Mouse (Mus musculus): ENCODE data around the gene Trip10. TPM values are rescaled to one million over a fixed set of nuclear protein-coding genes. Genes with fewer than 3 reads are reported as not detected.

Gene Trip10
- polyA plus RNA-seq, 1 experiment from 2014 or later, result 27.2 TPM

- peaks cover 9% of the 10 kb centered on the region; the same call in 1 of the 2 replicates for H3K36me3 ChIP-seq (replicated peaks; ENCODE audit: control insufficient read depth, insufficient read depth, low read depth, low read length)
- H3K4me2 ChIP-seq (ENCODE audit: low read depth, low read length), result no peak overlapping the region
- H3K27ac ChIP-seq (replicated peaks; ENCODE audit: low read depth, low read length), result no peak overlapping the region
- H3K27me3 ChIP-seq (ENCODE audit: control insufficient read depth, insufficient read depth, low read length), result no peaks in the 10 kb centered on the region
- WGBS, result 90% methylated on average over 17 of the region's 17 CpGs
- no peak for DNase-seq (ENCODE audit: low spot score)
- no peak overlapping the region for H3K4me3 ChIP-seq (ENCODE audit: low read depth, low read length)
- H3K9me3 ChIP-seq (replicated peaks; ENCODE audit: control insufficient read depth, low read length), result no peaks in the 10 kb centered on the region
- H3K4me1 ChIP-seq (ENCODE audit: control insufficient read depth, insufficient read depth, low read length), result no peaks in the 10 kb centered on the region
- H3K9ac ChIP-seq (replicated peaks; ENCODE audit: low read length), result no peak overlapping the region
- ATAC-seq (replicated peaks; ENCODE audit: insufficient number of reproducible peaks, low FRiP score, low TSS enrichment, low read depth), result no peak
These were observed 13.8 kb downstream of the Trip10 start for GRCm38 (mm10) chr17:57262901-57263550.

- peaks cover 9% of the 10 kb centered on the region; the same call in 1 of the 2 replicates for H3K36me3 ChIP-seq (replicated peaks; ENCODE audit: control insufficient read depth, insufficient read depth, low read depth, low read length)
- WGBS, result 72% methylated on average over 2 of the region's 2 CpGs
- DNase-seq (ENCODE audit: low spot score), result no peak
- H3K4me1 ChIP-seq (ENCODE audit: control insufficient read depth, insufficient read depth, low read length), result no peaks in the 10 kb centered on the region
- ATAC-seq (replicated peaks; ENCODE audit: insufficient number of reproducible peaks, low FRiP score, low TSS enrichment, low read depth), result no peak; the same call in 1 of the 2 replicates
- no peak overlapping the region for H3K9ac ChIP-seq (replicated peaks; ENCODE audit: low read length)
- no peaks in the 10 kb centered on the region for H3K27me3 ChIP-seq (ENCODE audit: control insufficient read depth, insufficient read depth, low read length)
- H3K4me3 ChIP-seq (ENCODE audit: low read depth, low read length), result no peak overlapping the region
- H3K9me3 ChIP-seq (replicated peaks; ENCODE audit: control insufficient read depth, low read length), result no peaks in the 10 kb centered on the region
- H3K27ac ChIP-seq (replicated peaks; ENCODE audit: low read depth, low read length), result no peak overlapping the region
- H3K4me2 ChIP-seq (ENCODE audit: low read depth, low read length), result no peak overlapping the region
These were observed 14.9 kb downstream of the Trip10 start for GRCm38 (mm10) chr17:57264164-57264563.

- DNase-seq (ENCODE audit: low spot score) (peak; percentile 25), ATAC-seq (replicated peaks; ENCODE audit: insufficient number of reproducible peaks, low FRiP score, low TSS enrichment, low read depth) (peak; percentile 64)
- no peak overlapping the region for H3K4me3 ChIP-seq (ENCODE audit: low read depth, low read length)
- H3K4me2 ChIP-seq (ENCODE audit: low read depth, low read length), result no peak overlapping the region; the same call in 1 of the 2 replicates
- no peaks in the 10 kb centered on the region for H3K27me3 ChIP-seq (ENCODE audit: control insufficient read depth, insufficient read depth, low read length)
- no peaks in the 10 kb centered on the region for H3K9me3 ChIP-seq (replicated peaks; ENCODE audit: control insufficient read depth, low read length)
- 31% methylated on average over 21 of the region's 22 CpGs for WGBS
- no peak overlapping the region for H3K9ac ChIP-seq (replicated peaks; ENCODE audit: low read length)
- no peaks in the 10 kb centered on the region for H3K4me1 ChIP-seq (ENCODE audit: control insufficient read depth, insufficient read depth, low read length)
- H3K36me3 ChIP-seq (replicated peaks; ENCODE audit: control insufficient read depth, insufficient read depth, low read depth, low read length), result peaks cover 9% of the 10 kb centered on the region; the same call in 1 of the 2 replicates
- H3K27ac ChIP-seq (replicated peaks; ENCODE audit: low read depth, low read length), result no peak overlapping the region
These were observed 16.0 kb downstream of the Trip10 start for GRCm38 (mm10) chr17:57264972-57265945.

GRCm38 (mm10) chr17:57267556-57268126, 18.4 kb downstream of the Trip10 start:
- no peaks in the 10 kb centered on the region; the same call in 1 of the 2 replicates for H3K36me3 ChIP-seq (replicated peaks; ENCODE audit: control insufficient read depth, insufficient read depth, low read depth, low read length)
- no peak overlapping the region for H3K4me3 ChIP-seq (ENCODE audit: low read depth, low read length)
- H3K27me3 ChIP-seq (ENCODE audit: control insufficient read depth, insufficient read depth, low read length), result no peaks in the 10 kb centered on the region
- H3K27ac ChIP-seq (replicated peaks; ENCODE audit: low read depth, low read length), result no peak overlapping the region
- H3K4me1 ChIP-seq (ENCODE audit: control insufficient read depth, insufficient read depth, low read length), result no peaks in the 10 kb centered on the region
- no peak overlapping the region for H3K4me2 ChIP-seq (ENCODE audit: low read depth, low read length)
- WGBS, result 88% methylated on average over 6 of the region's 6 CpGs
- H3K9me3 ChIP-seq (replicated peaks; ENCODE audit: control insufficient read depth, low read length), result no peaks in the 10 kb centered on the region
- ATAC-seq (replicated peaks; ENCODE audit: insufficient number of reproducible peaks, low FRiP score, low TSS enrichment, low read depth) (no peak), DNase-seq (ENCODE audit: low spot score) (no peak)
- no peak overlapping the region for H3K9ac ChIP-seq (replicated peaks; ENCODE audit: low read length)

- no peak for DNase-seq (ENCODE audit: low spot score)
These were observed 22.0 kb downstream of the Trip10 start for GRCm38 (mm10) chr17:57271301-57271700.

GRCm38 (mm10) chr17:57273846-57274245, 24.6 kb downstream of the Trip10 start:
- no peak for DNase-seq (ENCODE audit: low spot score)

More at GRCm38 (mm10) chr17:57271301-57271700, 22.0 kb downstream of the Trip10 start:
- no peak overlapping the region for H3K9ac ChIP-seq (replicated peaks; ENCODE audit: low read length)
- peaks cover 20% of the 10 kb centered on the region for H3K27me3 ChIP-seq (ENCODE audit: control insufficient read depth, insufficient read depth, low read length)
- no peaks in the 10 kb centered on the region for H3K36me3 ChIP-seq (replicated peaks; ENCODE audit: control insufficient read depth, insufficient read depth, low read depth, low read length)
- H3K4me1 ChIP-seq (ENCODE audit: control insufficient read depth, insufficient read depth, low read length), result no peaks in the 10 kb centered on the region
- no peak for ATAC-seq (replicated peaks; ENCODE audit: insufficient number of reproducible peaks, low FRiP score, low TSS enrichment, low read depth)
- H3K4me2 ChIP-seq (ENCODE audit: low read depth, low read length), result no peak overlapping the region
- H3K9me3 ChIP-seq (replicated peaks; ENCODE audit: control insufficient read depth, low read length), result no peaks in the 10 kb centered on the region
- 68% methylated on average over 9 of the region's 9 CpGs for WGBS
- no peak overlapping the region for H3K27ac ChIP-seq (replicated peaks; ENCODE audit: low read depth, low read length)
- no peak overlapping the region for H3K4me3 ChIP-seq (ENCODE audit: low read depth, low read length)

GRCm38 (mm10) chr17:57274686-57275085, 25.4 kb downstream of the Trip10 start:
- H3K36me3 ChIP-seq (replicated peaks; ENCODE audit: control insufficient read depth, insufficient read depth, low read depth, low read length), result no peaks in the 10 kb centered on the region
- H3K9ac ChIP-seq (replicated peaks; ENCODE audit: low read length), result peak overlapping the region; percentile 9
- peak overlapping the region; percentile 38 for H3K4me3 ChIP-seq (ENCODE audit: low read depth, low read length)
- WGBS, result 5% methylated on average over 15 of the region's 15 CpGs
- H3K4me1 ChIP-seq (ENCODE audit: control insufficient read depth, insufficient read depth, low read length), result no peaks in the 10 kb centered on the region
- H3K9me3 ChIP-seq (replicated peaks; ENCODE audit: control insufficient read depth, low read length), result no peaks in the 10 kb centered on the region
- ATAC-seq (replicated peaks; ENCODE audit: insufficient number of reproducible peaks, low FRiP score, low TSS enrichment, low read depth) (no peak), DNase-seq (ENCODE audit: low spot score) (peak; percentile 14)
- no peak overlapping the region for H3K27ac ChIP-seq (replicated peaks; ENCODE audit: low read depth, low read length)
- H3K27me3 ChIP-seq (ENCODE audit: control insufficient read depth, insufficient read depth, low read length), result peaks cover 20% of the 10 kb centered on the region
- peak overlapping the region; percentile 56 for H3K4me2 ChIP-seq (ENCODE audit: low read depth, low read length)

More at GRCm38 (mm10) chr17:57273846-57274245, 24.6 kb downstream of the Trip10 start:
- Histone ChIP-seq H3K27ac (replicated peaks; ENCODE audit: low read depth, low read length) (no peak overlapping the region), H3K4me2 (ENCODE audit: low read depth, low read length) (no peak overlapping the region), H3K9ac (replicated peaks; ENCODE audit: low read length) (no peak overlapping the region), H3K4me3 (ENCODE audit: low read depth, low read length) (no peak overlapping the region), H3K9me3 (replicated peaks; ENCODE audit: control insufficient read depth, low read length) (no peaks in the 10 kb centered on the region), H3K27me3 (ENCODE audit: control insufficient read depth, insufficient read depth, low read length) (peaks cover 20% of the 10 kb centered on the region), H3K4me1 (ENCODE audit: control insufficient read depth, insufficient read depth, low read length) (no peaks in the 10 kb centered on the region), H3K36me3 (replicated peaks; ENCODE audit: control insufficient read depth, insufficient read depth, low read depth, low read length) (no peaks in the 10 kb centered on the region)
- WGBS, result 37% methylated on average over 6 of the region's 7 CpGs
- no peak for ATAC-seq (replicated peaks; ENCODE audit: insufficient number of reproducible peaks, low FRiP score, low TSS enrichment, low read depth)

All from embryonic facial prominence, embryonic 11.5 days (tissue).